Mouse (Mus musculus) embryonic fibroblast, embryonic 13.5 days (primary cell): ENCODE data around the gene Gm20479. TPM values are rescaled to one million over a fixed set of nuclear protein-coding genes. Genes with fewer than 3 reads are reported as not detected.

ENCODE experiments used
- H3K27ac ChIP-seq: 2 replicates; pipeline ENCODE4 v1.5.1; 2012; ENCODE audit warnings: low read length, control low read depth, inconsistent platforms; ENCODE audit not compliant: insufficient read depth
- H3K4me1 ChIP-seq: 2 replicates; pipeline ENCODE4 v1.6.1; 2011; ENCODE audit warnings: low read length; ENCODE audit not compliant: control insufficient read depth, insufficient read depth
- H3K4me3 ChIP-seq: 2 replicates; pipeline ENCODE4 v1.5.1; 2011; ENCODE audit warnings: mild to moderate bottlenecking, control low read depth, low read length; ENCODE audit not compliant: insufficient read depth
- CTCF ChIP-seq: IDR thresholded peaks from 2 replicates; pipeline ENCODE4 v1.5.1; 2011; ENCODE audit warnings: mild to moderate bottlenecking, control low read depth, low read length, moderate library complexity, borderline replicate concordance; ENCODE audit not compliant: insufficient read depth
- POLR2A ChIP-seq: IDR thresholded peaks from 2 replicates; pipeline ENCODE4 v1.6.1; 2011; ENCODE audit warnings: low read depth, mild to moderate bottlenecking, control low read depth, low read length, moderate library complexity
- polyA plus RNA-seq: library from polyadenylated mRNA; stranded (reverse); fragments of >200 nt; gene quantifications from 2 replicates; pipeline ENCODE4 v1.2.4, GENCODE M21; 2011; ENCODE audit warnings: low read depth; ENCODE audit not compliant: missing spikeins, insufficient read length

Gm20479 gene
- polyA plus RNA-seq, 1 experiment: 6.2 TPM

DNA sequence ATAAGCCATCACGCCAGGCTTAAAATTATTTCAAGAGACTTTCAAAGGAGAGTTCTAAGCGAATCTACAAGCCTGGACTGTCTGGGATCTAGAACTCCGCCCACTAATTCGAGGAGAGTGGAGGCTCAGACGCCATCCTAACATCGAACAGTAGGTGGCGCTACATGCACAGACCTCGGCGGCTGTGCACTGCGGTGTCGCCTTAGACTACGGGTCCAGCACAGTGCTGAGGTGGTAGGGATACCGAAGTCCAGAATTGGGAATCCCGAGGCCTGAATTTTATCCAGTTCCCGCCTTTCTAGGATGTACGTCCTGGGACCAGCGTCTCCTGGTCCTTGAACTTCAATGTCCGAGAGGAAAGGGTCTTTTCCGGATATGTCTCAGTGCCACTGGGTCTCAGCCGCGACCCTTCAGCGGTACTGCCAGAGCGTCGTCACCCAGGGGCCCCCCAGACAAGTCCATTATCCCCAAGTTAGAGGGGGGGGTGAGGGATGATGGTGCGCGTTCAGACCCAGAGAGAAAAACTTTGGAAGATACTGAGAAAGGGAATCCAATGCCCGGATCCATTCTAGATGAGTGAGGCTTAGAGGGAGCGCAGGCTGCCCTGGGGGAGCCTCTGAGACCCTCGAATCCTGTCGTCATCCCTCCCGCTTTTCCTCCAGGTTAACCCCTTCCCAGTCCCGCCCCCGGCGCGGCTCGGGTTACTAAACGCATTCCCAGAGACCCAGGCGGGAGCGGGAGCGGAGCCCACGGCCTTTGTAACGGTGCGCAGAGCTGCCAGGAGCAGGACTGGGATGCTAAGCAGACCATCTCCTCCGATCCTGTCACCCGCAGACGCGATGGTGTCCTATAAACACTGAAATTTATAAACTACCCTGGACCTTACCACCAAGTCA lies 21.0 kb downstream of the Gm20479 start:
- peak overlapping the region; percentile 47 for H3K4me3 ChIP-seq
- peak; percentile 78 for TF ChIP-seq POLR2A
- TF ChIP-seq CTCF: peak; percentile 99
- H3K4me1 ChIP-seq: peaks cover 3% of the 10 kb centered on the region; the same call in 1 of the 2 replicates
- H3K27ac ChIP-seq: no peak overlapping the region; the same call in 1 of the 2 replicates

DNA sequence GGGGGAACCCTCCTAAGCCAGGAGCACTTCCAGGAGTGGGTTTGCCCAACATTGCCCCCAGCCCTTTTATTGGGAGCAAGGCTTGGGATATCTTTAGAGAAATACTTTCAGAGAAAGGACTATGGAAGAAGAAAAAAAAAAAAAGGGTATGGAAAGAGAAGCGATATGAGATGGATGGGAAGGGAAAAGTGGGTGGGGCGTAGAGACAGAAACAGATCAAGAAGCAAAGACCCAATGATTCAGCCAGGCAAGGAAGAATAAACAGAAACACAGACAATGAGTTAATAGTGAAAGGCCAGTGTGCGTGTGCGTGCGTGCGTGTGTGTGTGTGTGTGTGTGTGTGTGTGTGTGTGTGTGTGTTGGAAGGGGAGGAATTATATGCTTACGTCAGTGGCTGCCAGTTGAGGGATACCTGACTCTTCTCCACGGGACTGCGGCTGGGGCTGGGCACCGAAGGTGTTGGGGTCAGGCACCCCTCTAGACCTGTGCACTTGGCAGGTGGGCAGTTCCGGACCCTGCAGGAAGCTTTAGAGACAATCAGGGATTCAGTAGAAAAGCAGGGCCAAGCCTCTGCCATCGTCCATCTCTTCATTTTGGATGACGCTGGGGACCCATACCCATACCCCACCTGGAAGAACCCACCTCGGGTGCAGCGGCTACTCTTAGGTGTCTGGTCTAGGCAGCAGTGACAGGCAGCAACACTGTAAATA lies 22.1 kb downstream of the Gm20479 start:
- TF ChIP-seq CTCF (no peak), POLR2A (0 out of 2 replicates have a peak, but pooled peaks have one; percentile 18)
- H3K4me1 ChIP-seq: peaks cover 3% of the 10 kb centered on the region; the same call in 1 of the 2 replicates
- H3K27ac ChIP-seq: no peak overlapping the region
- no peak overlapping the region for H3K4me3 ChIP-seq

DNA sequence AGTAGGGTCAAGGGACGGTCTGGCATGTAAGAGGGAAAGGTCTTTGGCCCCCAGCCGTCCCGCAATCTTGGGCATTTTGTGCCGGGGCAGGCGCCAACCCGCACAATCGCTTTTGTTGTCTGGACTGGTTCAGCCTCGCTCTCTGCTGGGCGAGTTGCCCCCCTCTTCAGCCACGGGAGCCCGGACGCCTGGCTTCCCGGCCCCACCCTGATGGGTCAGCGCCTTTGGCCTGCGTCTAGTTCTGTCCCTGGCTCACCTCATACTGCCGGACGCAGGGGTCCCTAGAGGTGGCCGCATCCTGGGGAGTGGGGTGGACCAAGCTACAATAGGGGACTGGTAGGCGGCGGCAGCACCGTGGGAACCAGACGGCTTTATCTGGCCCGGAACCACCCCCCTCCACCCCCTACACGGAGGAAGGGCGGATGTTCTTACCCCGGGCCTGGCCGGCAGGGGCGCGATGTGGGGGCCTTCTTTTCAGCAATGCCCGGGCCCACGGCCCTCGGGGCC lies 22.8 kb downstream of the Gm20479 start:
- no peak overlapping the region for H3K27ac ChIP-seq
- peaks cover 3% of the 10 kb centered on the region; the same call in 1 of the 2 replicates for H3K4me1 ChIP-seq
- no peak for TF ChIP-seq POLR2A
- no peak overlapping the region for H3K4me3 ChIP-seq

DNA sequence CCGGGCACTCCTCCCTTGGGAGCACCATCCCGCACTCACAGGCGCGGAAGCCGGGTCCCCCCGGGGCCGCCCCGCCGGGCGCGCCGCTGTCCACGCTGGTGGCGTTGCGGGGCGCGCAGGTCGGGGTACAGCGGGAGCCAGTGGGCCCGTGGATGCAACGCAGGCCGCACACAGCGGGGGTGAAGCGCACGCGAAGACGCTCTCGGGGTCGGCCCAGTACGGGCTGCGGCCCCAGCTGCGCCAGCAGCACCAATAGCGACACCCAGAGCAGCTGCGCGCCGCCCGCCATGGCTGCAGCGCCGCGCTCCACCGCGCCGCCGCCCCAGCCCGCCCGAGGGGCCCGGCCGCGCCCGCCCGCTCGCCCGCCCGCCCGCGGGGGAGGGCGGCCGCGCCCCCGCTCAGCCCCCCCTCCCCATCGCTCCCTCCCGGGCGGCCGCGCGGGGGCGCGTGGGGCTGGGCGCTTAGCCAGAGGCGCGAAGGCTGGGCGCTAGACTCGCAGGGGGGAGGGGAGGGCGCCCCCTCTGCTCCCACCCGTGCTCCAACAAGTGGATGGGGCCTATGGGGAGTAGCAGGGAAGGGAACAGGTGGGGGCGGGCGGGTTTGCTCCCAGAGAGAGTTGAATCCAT lies 23.8 kb downstream of the Gm20479 start:
- peaks cover 3% of the 10 kb centered on the region; the same call in 1 of the 2 replicates for H3K4me1 ChIP-seq
- H3K4me3 ChIP-seq: peak overlapping the region; percentile 30
- no peak overlapping the region for H3K27ac ChIP-seq
- TF ChIP-seq CTCF (no peak), POLR2A (peak; percentile 48; the same call in 1 of the 2 replicates)

DNA sequence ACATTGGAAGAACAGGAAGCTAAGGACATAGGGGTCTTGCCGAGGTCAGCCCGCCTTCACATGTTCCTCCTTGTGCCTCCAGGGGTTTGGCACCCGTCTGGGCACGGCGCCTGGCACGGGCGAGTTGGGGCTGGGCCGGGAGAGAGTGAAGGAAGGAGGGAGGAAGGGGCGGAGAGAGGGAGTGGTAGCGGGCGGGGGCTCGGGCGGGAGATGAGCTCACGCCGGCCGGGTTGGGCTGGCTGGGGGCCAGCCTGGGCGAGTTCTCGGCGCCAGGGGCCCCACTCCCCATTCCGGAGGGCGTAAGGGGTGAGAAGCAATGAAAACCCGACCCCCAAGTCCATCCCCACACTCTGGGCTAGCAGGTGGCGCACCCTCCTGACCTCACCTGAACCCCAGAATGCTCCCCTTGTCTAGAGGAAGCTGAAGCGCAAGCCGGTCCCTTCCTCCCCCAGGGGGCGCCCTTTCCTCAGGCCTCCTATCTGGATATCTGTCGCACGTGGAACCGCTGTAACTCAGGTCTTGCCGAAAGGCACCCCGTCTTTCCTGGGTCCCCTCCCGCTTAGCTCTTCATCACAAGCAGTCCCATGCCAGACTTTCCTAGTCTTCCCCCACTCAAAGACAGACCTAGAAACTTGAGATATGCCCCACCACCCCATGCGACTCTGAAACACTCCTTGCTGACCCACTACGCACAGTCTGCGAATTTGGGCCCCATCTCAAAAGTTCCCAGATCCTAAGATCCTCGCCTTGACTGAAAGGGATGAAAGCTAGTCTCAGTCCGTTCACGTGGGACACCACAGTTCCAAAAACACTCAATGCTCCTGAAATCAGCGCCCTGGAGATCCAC lies 24.6 kb downstream of the Gm20479 start:
- Histone ChIP-seq H3K27ac (peak overlapping the region; percentile 74), H3K4me1 (peaks cover 3% of the 10 kb centered on the region; the same call in 1 of the 2 replicates), H3K4me3 (peak overlapping the region; percentile 39)
- peak; percentile 51 for TF ChIP-seq CTCF
- TF ChIP-seq POLR2A: peak; percentile 73

DNA sequence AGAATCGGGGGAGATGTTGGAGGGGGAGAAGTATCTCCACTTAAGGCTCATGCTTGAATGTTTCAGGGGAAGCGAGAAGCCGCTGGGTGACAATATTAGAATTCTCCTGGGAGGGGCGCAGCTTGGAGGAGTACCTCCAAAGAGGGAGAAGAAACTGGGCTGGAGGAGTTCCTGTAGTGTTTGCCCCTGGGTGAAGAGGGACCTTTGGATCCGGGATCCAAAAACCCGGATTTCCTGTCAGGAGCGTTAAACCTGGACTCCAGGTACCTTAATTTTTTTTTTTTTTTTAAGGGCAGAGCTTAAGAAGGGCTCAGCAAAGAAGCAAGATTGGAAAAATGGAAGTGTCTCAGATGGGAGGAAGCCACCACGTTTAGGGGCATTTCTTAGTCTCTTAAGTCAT lies 25.4 kb downstream of the Gm20479 start:
- TF ChIP-seq CTCF (no peak), POLR2A (no peak)
- no peaks in the 10 kb centered on the region for H3K4me1 ChIP-seq
- H3K4me3 ChIP-seq: peak overlapping the region; percentile 39; the same call in 1 of the 2 replicates
- H3K27ac ChIP-seq: peak overlapping the region; percentile 74

DNA sequence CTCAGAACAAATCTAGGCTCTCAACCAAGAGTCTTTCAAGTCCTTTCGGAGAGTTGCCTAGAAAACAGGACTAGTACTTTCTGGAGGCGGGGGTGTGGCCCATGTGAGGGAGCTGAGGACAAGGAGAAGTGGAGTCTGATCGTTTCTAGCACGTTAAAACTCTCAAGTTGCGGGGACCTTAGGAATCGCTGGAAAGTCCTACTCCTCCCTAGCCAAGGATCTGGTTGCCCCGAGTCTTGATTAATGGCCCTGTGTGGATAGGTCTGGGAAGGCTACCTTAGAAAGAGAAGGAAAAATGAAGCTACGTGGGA lies 25.7 kb downstream of the Gm20479 start:
- no peak for TF ChIP-seq POLR2A
- TF ChIP-seq CTCF: no peak
- Histone ChIP-seq H3K27ac (peak overlapping the region; percentile 74), H3K4me1 (no peaks in the 10 kb centered on the region), H3K4me3 (peak overlapping the region; percentile 39)

DNA sequence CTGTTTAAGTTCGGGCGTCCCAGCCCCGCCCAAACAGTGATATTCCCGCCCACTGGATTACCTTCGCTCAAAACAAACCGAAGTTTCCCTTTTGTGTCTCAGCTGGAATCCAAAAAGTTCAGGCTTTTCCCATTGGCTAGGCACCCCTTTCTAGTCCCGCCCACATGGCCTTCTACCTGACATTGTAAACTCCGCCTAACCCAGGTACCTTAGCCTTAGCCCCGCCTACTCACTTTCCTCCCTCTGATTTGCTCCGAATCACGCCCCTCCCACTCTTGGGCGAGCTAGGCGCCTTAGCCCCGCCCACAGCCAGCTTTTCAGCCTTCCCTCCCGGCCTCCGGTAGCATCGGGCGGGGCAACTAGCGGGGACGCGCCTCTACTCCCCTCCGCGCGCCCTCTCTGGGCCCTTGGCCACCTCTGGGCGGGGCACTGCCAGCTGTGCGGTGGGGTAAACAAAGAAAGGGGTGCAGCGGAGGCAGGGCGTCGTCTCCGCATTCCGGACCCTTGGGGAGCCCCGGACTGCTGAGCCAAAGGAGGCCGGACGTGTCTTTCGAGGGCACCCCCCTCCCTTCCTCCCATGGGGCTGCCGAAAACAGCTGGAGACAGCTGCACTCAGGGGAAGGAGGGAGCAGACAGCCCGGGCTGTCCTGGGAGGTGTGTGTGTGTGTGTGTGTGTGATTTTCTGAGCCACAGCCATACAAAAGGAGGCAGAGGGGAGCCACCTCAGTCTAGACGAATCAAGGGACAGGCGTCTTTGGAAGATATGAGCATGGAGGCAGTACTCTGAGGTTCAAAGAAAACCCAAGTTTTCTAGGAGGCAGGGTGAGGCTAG lies 26.3 kb downstream of the Gm20479 start:
- TF ChIP-seq POLR2A: no peak; the same call in 1 of the 2 replicates
- no peak for TF ChIP-seq CTCF
- Histone ChIP-seq H3K27ac (peak overlapping the region; percentile 74), H3K4me1 (no peaks in the 10 kb centered on the region), H3K4me3 (peak overlapping the region; percentile 39)
